ENCODE assay signal across 8 mouse cellular contexts in genomic region chr2:152626774-152627591, GRCm38 (mm10). TPM values are rescaled to one million over a fixed set of nuclear protein-coding genes. Genes with fewer than 3 reads are reported as not detected.
A peak's percentile ranks its signal among the peaks of the same experiment; 100 is the strongest.
DNase-seq lines count a peak whose midpoint lies in the region; ATAC-seq and TF ChIP-seq lines count a peak whose summit lies in the region.

TSS of gene Rem1 (plus strand) at chr2:152626951.

- peak; percentile 81 for DNase-seq in kidney, postnatal 10 days
- DNase-seq in right cerebral cortex, postnatal 25 days, result no peak
- DNase-seq in left cerebral cortex, postnatal 25 days (ENCODE audit: low spot score in 2 of 2), result no peak

- peak within 1 kb of the TSS; percentile 42 for H3K9ac ChIP-seq in ES-Bruce4 (ENCODE audit: low read depth, poor library complexity, severe bottlenecking)

- no peak for TF ChIP-seq CTCF in ES-Bruce4 (IDR thresholded peaks at IDR 0.05; ENCODE audit: low read depth, low read length)
- TF ChIP-seq CTCF in bone marrow, adult 2 months (IDR thresholded peaks at IDR 0.05; ENCODE audit: control insufficient read depth, insufficient read depth, low read length), result no peak

- TF ChIP-seq EP300 in ES-Bruce4 (IDR thresholded peaks at IDR 0.05; ENCODE audit: insufficient read depth, low read depth, low read length), result no peak

- H3K36me3 ChIP-seq in ES-Bruce4 (ENCODE audit: control insufficient read depth, insufficient read depth, low read length, poor library complexity, severe bottlenecking), result no peaks in the 10 kb centered on the region
- H3K36me3 ChIP-seq in megakaryocyte, embryonic 14.5 days (replicated peaks; ENCODE audit: low read length), result no peaks in the 10 kb centered on the region

- TF ChIP-seq POLR2A in ES-Bruce4 (IDR thresholded peaks at IDR 0.05; ENCODE audit: insufficient read depth, low read length), result no peak
- no peak for TF ChIP-seq POLR2A in bone marrow, adult 2 months (IDR thresholded peaks at IDR 0.05; ENCODE audit: borderline replicate concordance, control insufficient read depth, low read depth, low read length)

- H3K4me1 ChIP-seq in ES-Bruce4 (ENCODE audit: control insufficient read depth, insufficient read depth, low read length), result no peaks in the 10 kb centered on the region
- H3K4me1 ChIP-seq in bone marrow, adult 2 months (ENCODE audit: control insufficient read depth, insufficient read depth, low read length), result no peaks in the 10 kb centered on the region
- peaks cover 12% of the 10 kb centered on the region for H3K4me1 ChIP-seq in megakaryocyte, embryonic 14.5 days

- peak; percentile 64 for ATAC-seq in granulocyte monocyte progenitor cell, adult 5-6 weeks (replicated peaks; ENCODE audit: poor library complexity, severe bottlenecking)
- no peak for ATAC-seq in erythroid progenitor cell, adult 5-6 weeks (replicated peaks; ENCODE audit: low FRiP score, poor library complexity, severe bottlenecking)

- 3% methylated on average over 59 of the region's 59 CpGs for WGBS in bone marrow, adult 2 months

- intact Hi-C loops in left cerebral cortex, postnatal 25 days (cut with DNase I), result no loop called here

- no peak within 1 kb of the TSS for H3K27ac ChIP-seq in ES-Bruce4 (ENCODE audit: insufficient read depth, low read length)
- no peak within 1 kb of the TSS for H3K27ac ChIP-seq in bone marrow, adult 2 months (ENCODE audit: control insufficient read depth, insufficient read depth, low read depth, low read length, poor library complexity)

- no peaks in the 10 kb centered on the region for H3K9me3 ChIP-seq in ES-Bruce4 (replicated peaks; ENCODE audit: control insufficient read depth, insufficient read depth, low read length, poor library complexity, severe bottlenecking)
- H3K9me3 ChIP-seq in megakaryocyte, embryonic 14.5 days, result peaks cover 14% of the 10 kb centered on the region

- 0 out of 2 replicates have a peak, but pooled peaks cover 3% of the 10 kb centered on the region for H3K27me3 ChIP-seq in ES-Bruce4 (ENCODE audit: control insufficient read depth, insufficient read depth, low read length, poor library complexity, severe bottlenecking)
- H3K27me3 ChIP-seq in megakaryocyte, embryonic 14.5 days (replicated peaks), result peaks cover 97% of the 10 kb centered on the region

- H3K4me3 ChIP-seq in ES-Bruce4 (ENCODE audit: low read depth, low read length), result peak within 1 kb of the TSS; percentile 57
- peak within 1 kb of the TSS; percentile 34 for H3K4me3 ChIP-seq in bone marrow, adult 2 months (replicated peaks; ENCODE audit: control insufficient read depth, low read depth, low read length)
- H3K4me3 ChIP-seq in megakaryocyte, embryonic 14.5 days (replicated peaks), result peak within 1 kb of the TSS; percentile 64

RNA-seq across cellular contexts. Expression of gene Rem1, which starts in this region (rescaled TPM):
- 1.2 and 1.3 TPM in 2 replicates for polyA plus RNA-seq in ES-Bruce4 (2011; ENCODE audit: insufficient read depth, insufficient read length, low read depth, missing spikeins)
- polyA plus RNA-seq in bone marrow, adult 2 months (2011; ENCODE audit: insufficient read depth, insufficient read length, low replicate concordance, missing spikeins), result not detected in 2 replicates
- total RNA-seq in granulocyte monocyte progenitor cell, adult 5-6 weeks (2014; fragmentation: Nextera tagmentation), result 0.45 TPM in 1 of 2 replicates, not detected in the other
- not detected in 2 replicates for total RNA-seq in granulocyte monocyte progenitor cell, adult 5-6 weeks (2017)
- polyA plus RNA-seq in megakaryocyte, embryonic 14.5 days (2012; ENCODE audit: insufficient read depth, low replicate concordance), result not detected in 2 replicates
- total RNA-seq in left cerebral cortex, postnatal 25 days (2021), result 1 to 10 TPM; 1.1 TPM
- total RNA-seq in erythroid progenitor cell, adult 5-6 weeks (2015; ENCODE audit: low replicate concordance), result 2.9 TPM in 1 of 2 replicates, not detected in the other
- not detected in 2 replicates for total RNA-seq in erythroid progenitor cell, adult 5-6 weeks (2017; ENCODE audit: low replicate concordance)

Comparison
In these comparisons a context has a peak if more than half of its experiments do, and no peak if none do; other contexts are left out.
1. Peak in ATAC-seq in granulocyte monocyte progenitor cell, adult 5-6 weeks; RNA of the gene not detected or under 1 TPM.